Mouse (Mus musculus) monocyte, adult 5-6 weeks (primary cell): ENCODE data around the gene Mogat1. TPM values are rescaled to one million over a fixed set of nuclear protein-coding genes. Genes with fewer than 3 reads are reported as not detected.

ENCODE experiments used
- total RNA-seq: library from RNA; stranded (forward); fragments of 200-1000, 200-491, 200-594 nt; gene quantifications from 3 replicates; pipeline ENCODE4 v1.2.3, GENCODE M21; 2017

Gene Mogat1
- total RNA-seq, 1 experiment from 2014 or later: not detected

Other genes with a start within 250 kb of the Mogat1 start
- gene Sgpp2, start 200.6 kb upstream of the Mogat1 start, total RNA-seq: 0.19 to 0.57 TPM in 2 of 3 replicates, not detected in the other
- gene Farsb, start 22.1 kb upstream of the Mogat1 start, total RNA-seq: 16.5 to 27.7 TPM (median 20.3 TPM) in 3 replicates
- not detected in 3 replicates for gene BC035947, start 1.2 kb downstream of the Mogat1 start, total RNA-seq
- gene Acsl3, start 146.8 kb downstream of the Mogat1 start, total RNA-seq: 22.0 to 29.6 TPM (median 23.1 TPM) in 3 replicates
- gene Utp14b, start 147.0 kb downstream of the Mogat1 start, total RNA-seq: 8.7 to 12.1 TPM (median 11.2 TPM) in 3 replicates